Comparison of ENCODE assay signal across 19 mouse cellular contexts in genomic region chr4:41758701-41759100, GRCm38 (mm10). TPM values are rescaled to one million over a fixed set of nuclear protein-coding genes. Genes with fewer than 3 reads are reported as not detected.
DNase-seq lines count a peak whose midpoint lies in the region; ATAC-seq and TF ChIP-seq lines count a peak whose summit lies in the region.
"Had no signal": no experiment of that assay in that cellular context is flagged by ENCODE, and none has a peak within 500 bp of the region (broad histone marks: within the 10 kb centered on the region; RNA-seq: fewer than 3 reads in every experiment).

No protein-coding gene starts in this region.

- H3K27me3 ChIP-seq in heart, embryonic 13.5 days (replicated peaks): no peaks in the 10 kb centered on the region
- no peaks in the 10 kb centered on the region for H3K27me3 ChIP-seq in intestine, embryonic 16.5 days (replicated peaks; ENCODE audit: control insufficient read depth, insufficient read depth, low read length)
- H3K27me3 ChIP-seq: embryonic facial prominence, embryonic 12.5 days; hindbrain, embryonic 15.5 days; midbrain, embryonic 12.5 days had no signal

- no peak for ATAC-seq in heart, embryonic 13.5 days (ENCODE audit: extremely low read depth, insufficient number of reproducible peaks, low FRiP score, low TSS enrichment)
- no peak for ATAC-seq in intestine, embryonic 16.5 days

- H3K9me3 ChIP-seq in heart, embryonic 13.5 days: no peaks in the 10 kb centered on the region
- no peaks in the 10 kb centered on the region for H3K9me3 ChIP-seq in intestine, embryonic 16.5 days (ENCODE audit: control insufficient read depth, low read length)
- H3K9me3 ChIP-seq: embryonic facial prominence, embryonic 12.5 days; hindbrain, embryonic 15.5 days; midbrain, embryonic 12.5 days had no signal

- DNase-seq in cerebellum, adult 8-10 months: peak; percentile 18
- no peak for DNase-seq in cerebellum, adult 11-12 months
- no peak for DNase-seq in heart, adult 18-20 months
- DNase-seq in layer of hippocampus, adult 2 months (ENCODE audit: low spot score in 2 of 2): no peak
- no peak for DNase-seq in layer of hippocampus, postnatal 36 days
- DNase-seq in adrenal gland, adult 8-10 months: no peak
- DNase-seq: gastrocnemius, postnatal 14 days; lung, adult 18-20 months; thymus, postnatal 36 days had no signal

- no peak for TF ChIP-seq CTCF in layer of hippocampus, adult 2 months (conservative IDR thresholded peaks at IDR 0.05)

- peak overlapping the region; percentile 98 for H3K27ac ChIP-seq in heart, embryonic 13.5 days (replicated peaks)
- peak overlapping the region; percentile 88; the same call in 1 of the 2 replicates for H3K27ac ChIP-seq in layer of hippocampus, adult 2 months
- H3K27ac ChIP-seq in intestine, embryonic 16.5 days (ENCODE audit: low read length): peak overlapping the region; percentile 95
- H3K27ac ChIP-seq: hindbrain, embryonic 15.5 days; macrophage had no signal

- H3K36me3 ChIP-seq in heart, embryonic 13.5 days: peaks cover 24% of the 10 kb centered on the region
- H3K36me3 ChIP-seq in intestine, embryonic 16.5 days (ENCODE audit: control insufficient read depth, insufficient read depth, low read length): 0 out of 2 replicates have a peak, but pooled peaks cover 6% of the 10 kb centered on the region
- H3K36me3 ChIP-seq: midbrain, embryonic 12.5 days had no signal

- H3K4me3 ChIP-seq in heart, embryonic 13.5 days: no peak overlapping the region
- no peak overlapping the region for H3K4me3 ChIP-seq in layer of hippocampus, adult 2 months
- H3K4me3 ChIP-seq in intestine, embryonic 16.5 days (ENCODE audit: low read length): no peak overlapping the region
- H3K4me3 ChIP-seq: embryonic facial prominence, embryonic 12.5 days; hindbrain, embryonic 15.5 days; midbrain, embryonic 12.5 days; myocyte had no signal

- H3K4me2 ChIP-seq in heart, embryonic 13.5 days: no peak overlapping the region
- H3K4me2 ChIP-seq in intestine, embryonic 16.5 days (ENCODE audit: low read depth, low read length): peak overlapping the region; percentile 31; the same call in 1 of the 2 replicates
- H3K4me2 ChIP-seq: embryonic facial prominence, embryonic 12.5 days; hindbrain, embryonic 15.5 days; midbrain, embryonic 12.5 days had no signal

- no peak overlapping the region for H3K9ac ChIP-seq in heart, embryonic 13.5 days
- H3K9ac ChIP-seq in intestine, embryonic 16.5 days (ENCODE audit: low read depth, low read length): peak overlapping the region; percentile 73; the same call in 1 of the 2 replicates
- H3K9ac ChIP-seq: embryonic facial prominence, embryonic 12.5 days; hindbrain, embryonic 15.5 days had no signal

- 90% methylated on average over 4 of the region's 4 CpGs for WGBS in heart, embryonic 13.5 days
- WGBS in intestine, embryonic 16.5 days: 90% methylated on average over 4 of the region's 4 CpGs

- H3K4me1 ChIP-seq in heart, embryonic 13.5 days: peaks cover 70% of the 10 kb centered on the region
- H3K4me1 ChIP-seq in intestine, embryonic 16.5 days (ENCODE audit: control insufficient read depth, insufficient read depth, low read length): peaks cover 47% of the 10 kb centered on the region

RNA-seq across cellular contexts. Expression of gene Sigmar1, which starts 2.7 kb away (rescaled TPM):
- 63.3 and 69.8 TPM in 2 replicates for polyA plus RNA-seq in heart, embryonic 13.5 days (2015; fragmentation: Nextera tagmentation; extraction: Ambion mirVana)
- total RNA-seq in heart, adult 18-20 months (2021): 10 to 100 TPM; 17.8 to 20.9 TPM
- 10 to 100 TPM; 40.4 to 42.9 TPM for total RNA-seq in layer of hippocampus, adult 2 months (2021)
- 10 to 100 TPM; 38.6 to 41.1 TPM for total RNA-seq in layer of hippocampus, postnatal 36 days (2021)
- 105 and 111 TPM in 2 replicates for polyA plus RNA-seq in intestine, embryonic 16.5 days (2015; fragmentation: Nextera tagmentation; extraction: Ambion mirVana)
- total RNA-seq in adrenal gland, adult 8-10 months (2022): 10 to 100 TPM; 74.2 to 81.7 (median 78.8) TPM

RNA-seq across cellular contexts. Expression of gene Galt, which starts 3.7 kb away (rescaled TPM):
- 54.1 and 61.6 TPM in 2 replicates for polyA plus RNA-seq in heart, embryonic 13.5 days (2015; fragmentation: Nextera tagmentation; extraction: Ambion mirVana)
- total RNA-seq in heart, adult 18-20 months (2021): 10 to 100 TPM; 50.8 to 55.4 TPM
- 10 to 100 TPM; 52.1 to 67.7 TPM for total RNA-seq in layer of hippocampus, adult 2 months (2021)
- 10 to 100 TPM; 51.5 to 52.1 TPM for total RNA-seq in layer of hippocampus, postnatal 36 days (2021)
- polyA plus RNA-seq in intestine, embryonic 16.5 days (2015; fragmentation: Nextera tagmentation; extraction: Ambion mirVana): 93.4 and 103 TPM in 2 replicates
- total RNA-seq in adrenal gland, adult 8-10 months (2022): 10 to 100 TPM; 40.1 to 62.7 (median 51.0) TPM

RNA-seq across cellular contexts. Expression of gene Ccl27a, which starts 15.3 kb away (rescaled TPM):
- polyA plus RNA-seq in heart, embryonic 13.5 days (2015; fragmentation: Nextera tagmentation; extraction: Ambion mirVana): 44.5 and 49.3 TPM in 2 replicates
- total RNA-seq in heart, adult 18-20 months (2021): 10 to 100 TPM; 16.6 to 17.9 TPM
- 100 to 1,000 TPM; 140 to 143 TPM for total RNA-seq in layer of hippocampus, adult 2 months (2021)
- total RNA-seq in layer of hippocampus, postnatal 36 days (2021): 100 to 1,000 TPM; 137 to 138 TPM
- polyA plus RNA-seq in intestine, embryonic 16.5 days (2015; fragmentation: Nextera tagmentation; extraction: Ambion mirVana): 24.3 and 26.8 TPM in 2 replicates
- total RNA-seq in adrenal gland, adult 8-10 months (2022): 10 to 100 TPM; 37.6 to 56.9 (median 50.7) TPM
- polyA plus RNA-seq: myocyte had no signal

RNA-seq across cellular contexts. Expression of gene Arid3c, which starts 27.8 kb away (rescaled TPM):
- not detected in 2 replicates for polyA plus RNA-seq in heart, embryonic 13.5 days (2015; fragmentation: Nextera tagmentation; extraction: Ambion mirVana)
- not detected for total RNA-seq in heart, adult 18-20 months (2021)
- not detected for total RNA-seq in layer of hippocampus, adult 2 months (2021)
- total RNA-seq in layer of hippocampus, postnatal 36 days (2021): not detected
- polyA plus RNA-seq in intestine, embryonic 16.5 days (2015; fragmentation: Nextera tagmentation; extraction: Ambion mirVana): not detected in 2 replicates
- not detected for total RNA-seq in adrenal gland, adult 8-10 months (2022)
- total RNA-seq: adrenal gland, postnatal 25 days; gastrocnemius, postnatal 14 days; layer of hippocampus, postnatal 10 days had no signal
- polyA plus RNA-seq: embryonic facial prominence, embryonic 12.5 days; macrophage; myocyte; spleen, adult 2 months had no signal

RNA-seq across cellular contexts. Expression of gene Dctn3, which starts 35.7 kb away (rescaled TPM):
- 128 and 139 TPM in 2 replicates for polyA plus RNA-seq in heart, embryonic 13.5 days (2015; fragmentation: Nextera tagmentation; extraction: Ambion mirVana)
- 10 to 100 TPM; 70.4 to 79.1 TPM for total RNA-seq in heart, adult 18-20 months (2021)
- total RNA-seq in layer of hippocampus, adult 2 months (2021): 100 to 1,000 TPM; 136 to 153 TPM
- total RNA-seq in layer of hippocampus, postnatal 36 days (2021): 100 to 1,000 TPM; 143 to 154 TPM
- polyA plus RNA-seq in intestine, embryonic 16.5 days (2015; fragmentation: Nextera tagmentation; extraction: Ambion mirVana): 136 and 143 TPM in 2 replicates
- 100 to 1,000 TPM; 113 to 133 (median 119) TPM for total RNA-seq in adrenal gland, adult 8-10 months (2022)
